Mouse (Mus musculus): ENCODE results near the gene Tmem44.

Tmem44 gene

GRCm38 (mm10) chr16:30515418-30515817 is 35.2 kb downstream of the Tmem44 start:
- peak; percentile 71 for DNase-seq

- DNase-seq = no peak
These were observed 37.3 kb downstream of the Tmem44 start for GRCm38 (mm10) chr16:30513050-30514024.

GRCm38 (mm10) chr16:30512375-30513049 is 38.1 kb downstream of the Tmem44 start:
- no peak for DNase-seq

GRCm38 (mm10) chr16:30511563-30512340 is 38.9 kb downstream of the Tmem44 start:
- DNase-seq = no peak

- peak; percentile 92 for DNase-seq
These were observed 39.9 kb downstream of the Tmem44 start for GRCm38 (mm10) chr16:30510504-30511451.

- DNase-seq = no peak
These were observed 40.6 kb downstream of the Tmem44 start for GRCm38 (mm10) chr16:30510091-30510490.

- no peak for DNase-seq
These were observed 41.3 kb downstream of the Tmem44 start for GRCm38 (mm10) chr16:30509340-30509739.

GRCm38 (mm10) chr16:30508738-30509137 is 41.9 kb downstream of the Tmem44 start:
- DNase-seq = no peak

GRCm38 (mm10) chr16:30507120-30507519 is 43.5 kb downstream of the Tmem44 start:
- no peak for DNase-seq

GRCm38 (mm10) chr16:30505311-30506031 is 45.2 kb downstream of the Tmem44 start:
- no peak for DNase-seq

- no peak for DNase-seq
These were observed 45.8 kb downstream of the Tmem44 start for GRCm38 (mm10) chr16:30504856-30505255.

- DNase-seq = peak; percentile 63
These were observed 46.7 kb downstream of the Tmem44 start for GRCm38 (mm10) chr16:30503958-30504357.

GRCm38 (mm10) chr16:30502221-30502891 is 48.3 kb downstream of the Tmem44 start:
- DNase-seq = no peak

- DNase-seq = no peak
These were observed 49.0 kb downstream of the Tmem44 start for GRCm38 (mm10) chr16:30501621-30502020.

- DNase-seq = no peak
These were observed 50.4 kb downstream of the Tmem44 start for GRCm38 (mm10) chr16:30500223-30500622.

GRCm38 (mm10) chr16:30499126-30499857 is 51.4 kb downstream of the Tmem44 start:
- DNase-seq = no peak

- no peak for DNase-seq
These were observed 53.3 kb downstream of the Tmem44 start for GRCm38 (mm10) chr16:30497307-30497706.

GRCm38 (mm10) chr16:30494883-30495282 is 55.8 kb downstream of the Tmem44 start:
- DNase-seq = no peak

GRCm38 (mm10) chr16:30491742-30492141 is 58.9 kb downstream of the Tmem44 start:
- DNase-seq = no peak

- DNase-seq = no peak
These were observed 59.9 kb downstream of the Tmem44 start for GRCm38 (mm10) chr16:30490791-30491190.

Measured in thymus, postnatal 4 days (tissue).